Mouse (Mus musculus): ENCODE results near the gene Tap2. TPM values are rescaled to one million over a fixed set of nuclear protein-coding genes. Genes with fewer than 3 reads are reported as not detected.

Gene Tap2
- total and polyA plus RNA-seq, 2 experiments from 2014 or later = 3.3 to 7.5 TPM

GRCm38 (mm10) chr17:34256501-34256900 lies 53.2 kb downstream of the Tap2 start:
- ATAC-seq (ENCODE audit: insufficient read depth, low read depth) (no peak), DNase-seq (ENCODE audit: low spot score) (no peak)
- no peaks in the 10 kb centered on the region for H3K4me1 ChIP-seq (ENCODE audit: control insufficient read depth, insufficient read depth)
- H3K4me3 ChIP-seq (ENCODE audit: low read depth, low read length) = no peak overlapping the region
- no peaks in the 10 kb centered on the region for H3K36me3 ChIP-seq (replicated peaks; ENCODE audit: control insufficient read depth, insufficient read depth, low read length)
- H3K9ac ChIP-seq (replicated peaks; ENCODE audit: low read depth, low read length) = no peak overlapping the region
- no peak overlapping the region for H3K4me2 ChIP-seq (ENCODE audit: low read depth, low read length)
- WGBS = 69% methylated on average over 5 of the region's 5 CpGs
- H3K9me3 ChIP-seq (replicated peaks; ENCODE audit: control insufficient read depth, low read length) = no peaks in the 10 kb centered on the region
- TF ChIP-seq EP300 (IDR thresholded peaks at IDR 0.05; ENCODE audit: low read depth) (no peak), CTCF (IDR thresholded peaks at IDR 0.05; ENCODE audit: low read depth) (no peak)
- H3K27ac ChIP-seq (ENCODE audit: low read depth) = no peak overlapping the region
- H3K27me3 ChIP-seq (ENCODE audit: control insufficient read depth, insufficient read depth, low read length) = peaks cover 14% of the 10 kb centered on the region

- no peak within 1 kb of the TSS for H3K27ac ChIP-seq (ENCODE audit: low read depth)
- no peaks in the 10 kb centered on the region for H3K9me3 ChIP-seq (replicated peaks; ENCODE audit: control insufficient read depth, low read length)
- H3K4me3 ChIP-seq (ENCODE audit: low read depth, low read length) = no peak within 1 kb of the TSS
- peaks cover 14% of the 10 kb centered on the region for H3K27me3 ChIP-seq (ENCODE audit: control insufficient read depth, insufficient read depth, low read length)
- WGBS = 59% methylated on average over 11 of the region's 11 CpGs
- TF ChIP-seq EP300 (IDR thresholded peaks at IDR 0.05; ENCODE audit: low read depth) = no peak
- no peak for TF ChIP-seq CTCF (IDR thresholded peaks at IDR 0.05; ENCODE audit: low read depth)
- DNase-seq (ENCODE audit: low spot score) = peak; percentile 50
- no peak within 1 kb of the TSS for H3K9ac ChIP-seq (replicated peaks; ENCODE audit: low read depth, low read length)
- no peak for ATAC-seq (ENCODE audit: insufficient read depth, low read depth)
- no peaks in the 10 kb centered on the region for H3K4me1 ChIP-seq (ENCODE audit: control insufficient read depth, insufficient read depth)
- H3K36me3 ChIP-seq (replicated peaks; ENCODE audit: control insufficient read depth, insufficient read depth, low read length) = no peaks in the 10 kb centered on the region
- no peak within 1 kb of the TSS for H3K4me2 ChIP-seq (ENCODE audit: low read depth, low read length)
These were observed 54.5 kb downstream of the Tap2 start, which contains the start of gene H2-Ab1 for GRCm38 (mm10) chr17:34257594-34258375. TSS of gene H2-Ab1 (plus strand) at chr17:34257689.

- no peak for TF ChIP-seq EP300 (IDR thresholded peaks at IDR 0.05; ENCODE audit: low read depth)
- TF ChIP-seq CTCF (IDR thresholded peaks at IDR 0.05; ENCODE audit: low read depth) = no peak
- H3K4me3 ChIP-seq (ENCODE audit: low read depth, low read length) = no peak overlapping the region
- no peak for ATAC-seq (ENCODE audit: insufficient read depth, low read depth)
- no peaks in the 10 kb centered on the region for H3K9me3 ChIP-seq (replicated peaks; ENCODE audit: control insufficient read depth, low read length)
- no peak overlapping the region for H3K4me2 ChIP-seq (ENCODE audit: low read depth, low read length)
- DNase-seq (ENCODE audit: low spot score) = no peak
- H3K27me3 ChIP-seq (ENCODE audit: control insufficient read depth, insufficient read depth, low read length) = peaks cover 20% of the 10 kb centered on the region
- WGBS = 56% methylated on average over 5 of the region's 5 CpGs
- no peak overlapping the region for H3K27ac ChIP-seq (ENCODE audit: low read depth)
- H3K4me1 ChIP-seq (ENCODE audit: control insufficient read depth, insufficient read depth) = no peaks in the 10 kb centered on the region
- no peak overlapping the region for H3K9ac ChIP-seq (replicated peaks; ENCODE audit: low read depth, low read length)
- H3K36me3 ChIP-seq (replicated peaks; ENCODE audit: control insufficient read depth, insufficient read depth, low read length) = no peaks in the 10 kb centered on the region
These were observed 57.2 kb downstream of the Tap2 start for GRCm38 (mm10) chr17:34260551-34260950.

GRCm38 (mm10) chr17:34261502-34261901 lies 58.2 kb downstream of the Tap2 start:
- H3K27me3 ChIP-seq (ENCODE audit: control insufficient read depth, insufficient read depth, low read length) = peaks cover 20% of the 10 kb centered on the region
- TF ChIP-seq CTCF (IDR thresholded peaks at IDR 0.05; ENCODE audit: low read depth) = no peak
- no peak for TF ChIP-seq EP300 (IDR thresholded peaks at IDR 0.05; ENCODE audit: low read depth)
- ATAC-seq (ENCODE audit: insufficient read depth, low read depth) (peak; percentile 45), DNase-seq (ENCODE audit: low spot score) (peak; percentile 80)
- H3K9ac ChIP-seq (replicated peaks; ENCODE audit: low read depth, low read length) = no peak overlapping the region
- H3K27ac ChIP-seq (ENCODE audit: low read depth) = no peak overlapping the region
- H3K4me3 ChIP-seq (ENCODE audit: low read depth, low read length) = no peak overlapping the region
- H3K4me2 ChIP-seq (ENCODE audit: low read depth, low read length) = no peak overlapping the region
- H3K9me3 ChIP-seq (replicated peaks; ENCODE audit: control insufficient read depth, low read length) = no peaks in the 10 kb centered on the region
- H3K4me1 ChIP-seq (ENCODE audit: control insufficient read depth, insufficient read depth) = no peaks in the 10 kb centered on the region
- 23% methylated on average over 4 of the region's 4 CpGs for WGBS
- H3K36me3 ChIP-seq (replicated peaks; ENCODE audit: control insufficient read depth, insufficient read depth, low read length) = no peaks in the 10 kb centered on the region

GRCm38 (mm10) chr17:34263068-34263467 lies 59.7 kb downstream of the Tap2 start:
- Histone ChIP-seq H3K36me3 (replicated peaks; ENCODE audit: control insufficient read depth, insufficient read depth, low read length) (no peaks in the 10 kb centered on the region), H3K27me3 (ENCODE audit: control insufficient read depth, insufficient read depth, low read length) (peaks cover 20% of the 10 kb centered on the region), H3K9me3 (replicated peaks; ENCODE audit: control insufficient read depth, low read length) (no peaks in the 10 kb centered on the region), H3K4me1 (ENCODE audit: control insufficient read depth, insufficient read depth) (no peaks in the 10 kb centered on the region), H3K4me2 (ENCODE audit: low read depth, low read length) (peak overlapping the region; percentile 85), H3K9ac (replicated peaks; ENCODE audit: low read depth, low read length) (no peak overlapping the region), H3K27ac (ENCODE audit: low read depth) (no peak overlapping the region), H3K4me3 (ENCODE audit: low read depth, low read length) (peak overlapping the region; percentile 52)
- ATAC-seq (ENCODE audit: insufficient read depth, low read depth) (peak; percentile 86), DNase-seq (ENCODE audit: low spot score) (peak; percentile 71)
- TF ChIP-seq CTCF (IDR thresholded peaks at IDR 0.05; ENCODE audit: low read depth) (no peak), EP300 (IDR thresholded peaks at IDR 0.05; ENCODE audit: low read depth) (no peak)
- 0% methylated on average over 8 of the region's 8 CpGs for WGBS

All from heart, postnatal 0 days (tissue).